Mouse (Mus musculus) MEL (cell line): ENCODE results near the gene Mdc1. TPM values are rescaled to one million over a fixed set of nuclear protein-coding genes. Genes with fewer than 3 reads are reported as not detected.

Experiments used
- DNase-seq: peaks from one replicate; pipeline ENCODE4 v3.0.0; 2011; ENCODE audit warnings: low read depth, low spot score
- H3K27ac ChIP-seq: 2 replicates; pipeline ENCODE4 v1.5.1; 2012; ENCODE audit warnings: low read depth, mild to moderate bottlenecking, control low read depth, low read length, moderate library complexity; ENCODE audit not compliant: control insufficient read depth
- H3K27me3 ChIP-seq, 2 experiments: fragments of 150-350 bp in 1 of 2; sonication (generic) in 1 of 2; 2 replicates each; pipeline ENCODE4 v1.6.1; 2012; ENCODE audit warnings: low read length in 2 of 2, mild to moderate bottlenecking in 2 of 2, improper control_type of control experiment in 1 of 2, moderate library complexity in 1 of 2; ENCODE audit not compliant: insufficient read depth in 2 of 2, control insufficient read depth in 1 of 2
- H3K36me3 ChIP-seq, 2 experiments: 2 replicates each; pipeline ENCODE4 v1.6.1; 2012 to 2014; ENCODE audit warnings: low read length in 2 of 2, improper control_type of control experiment in 1 of 2, inconsistent platforms in 1 of 2, mild to moderate bottlenecking in 1 of 2; ENCODE audit not compliant: insufficient read depth in 2 of 2, control insufficient read depth in 1 of 2
- H3K4me1 ChIP-seq, 2 experiments: fragments of 150-350 bp in 1 of 2; sonication (generic) in 1 of 2; 2 replicates each; pipeline ENCODE4 v1.6.1; 2012; ENCODE audit warnings: low read length in 2 of 2, improper control_type of control experiment in 1 of 2, mild to moderate bottlenecking in 1 of 2; ENCODE audit not compliant: insufficient read depth in 2 of 2, control insufficient read depth in 1 of 2
- H3K4me3 ChIP-seq, 2 experiments: fragments of 150-350 bp in 1 of 2; sonication (generic) in 1 of 2; 2 replicates each; pipeline ENCODE4 v1.5.1; 2012; ENCODE audit warnings: low read depth in 2 of 2, low read length in 2 of 2, mild to moderate bottlenecking in 2 of 2, moderate library complexity in 2 of 2, control low read depth in 1 of 2, improper control_type of control experiment in 1 of 2; ENCODE audit not compliant: control insufficient read depth in 1 of 2, insufficient read depth in 1 of 2
- H3K79me2 ChIP-seq: 2 replicates; pipeline ENCODE4 v1.6.1; 2012; ENCODE audit warnings: mild to moderate bottlenecking, low read length, moderate library complexity; ENCODE audit not compliant: control insufficient read depth, poor library complexity, insufficient read depth
- H3K9ac ChIP-seq: 2 replicates; pipeline ENCODE4 v1.6.1; 2012; ENCODE audit warnings: low read depth, mild to moderate bottlenecking, control low read depth, low read length, moderate library complexity; ENCODE audit not compliant: control insufficient read depth, poor library complexity, severe bottlenecking
- H3K9me3 ChIP-seq: fragments of 150-350 bp; sonication (generic); replicated peaks from 2 replicates; pipeline ENCODE4 v1.6.1; 2012; ENCODE audit warnings: mild to moderate bottlenecking, low read length, improper control_type of control experiment, moderate library complexity; ENCODE audit not compliant: insufficient read depth
- CHD1 ChIP-seq: IDR thresholded peaks from 2 replicates; pipeline ENCODE4 v1.6.1; 2012; ENCODE audit warnings: low read depth, mild to moderate bottlenecking, inconsistent platforms, low read length, improper control_type of control experiment
- E2F4 ChIP-seq: IDR thresholded peaks from 2 replicates; pipeline ENCODE4 v1.6.1; 2011; ENCODE audit warnings: low read depth, low read length, improper control_type of control experiment, borderline replicate concordance
- ETS1 ChIP-seq: IDR thresholded peaks from 2 replicates; pipeline ENCODE4 v1.6.1; 2012; ENCODE audit warnings: low read depth, mild to moderate bottlenecking, inconsistent platforms, low read length, improper control_type of control experiment, moderate library complexity
- GABPA ChIP-seq: IDR thresholded peaks from 2 replicates; pipeline ENCODE4 v1.6.1; 2012; ENCODE audit warnings: low read depth, mild to moderate bottlenecking, inconsistent platforms, low read length, improper control_type of control experiment, moderate library complexity
- GATA1 ChIP-seq: IDR thresholded peaks from 2 replicates; pipeline ENCODE4 v1.6.1; 2011; ENCODE audit warnings: low read depth, low read length, improper control_type of control experiment
- MXI1 ChIP-seq: IDR thresholded peaks from 2 replicates; pipeline ENCODE4 v1.6.1; 2011; ENCODE audit warnings: mild to moderate bottlenecking, low read depth, low read length, improper control_type of control experiment
- MYC ChIP-seq: IDR thresholded peaks from 2 replicates; pipeline ENCODE4 v1.6.1; 2011; ENCODE audit warnings: low read depth, mild to moderate bottlenecking, low read length, improper control_type of control experiment, moderate library complexity
- NELFE ChIP-seq: IDR thresholded peaks from 2 replicates; pipeline ENCODE4 v1.6.1; 2011; ENCODE audit warnings: low read depth, low read length, improper control_type of control experiment
- NRF1 ChIP-seq: IDR thresholded peaks from 2 replicates; pipeline ENCODE4 v1.6.1; 2014; ENCODE audit warnings: low read depth, mild to moderate bottlenecking, inconsistent platforms, low read length, improper control_type of control experiment, moderate library complexity; ENCODE audit not compliant: poor library complexity, insufficient read depth, severe bottlenecking
- POLR2A ChIP-seq, 2 experiments: IDR thresholded peaks; 2 replicates each; pipeline ENCODE4 v1.6.1; 2011 to 2012; ENCODE audit warnings: low read length in 2 of 2, mild to moderate bottlenecking in 2 of 2, control low read depth in 1 of 2, improper control_type of control experiment in 1 of 2, low read depth in 1 of 2, moderate library complexity in 1 of 2; ENCODE audit not compliant: control insufficient read depth in 1 of 2, insufficient read depth in 1 of 2, poor library complexity in 1 of 2
- POLR2AphosphoS5 ChIP-seq: IDR thresholded peaks from 2 replicates; pipeline ENCODE4 v1.6.1; 2012; ENCODE audit warnings: low read depth, borderline replicate concordance, mild to moderate bottlenecking, inconsistent platforms, low read length, moderate library complexity, mixed read lengths
- RCOR1 ChIP-seq: IDR thresholded peaks from 2 replicates; pipeline ENCODE4 v1.6.1; 2012; ENCODE audit warnings: low read depth, mild to moderate bottlenecking, inconsistent platforms, low read length, improper control_type of control experiment
- SIN3A ChIP-seq: IDR thresholded peaks from 2 replicates; pipeline ENCODE4 v1.6.1; 2012; ENCODE audit warnings: low read length, improper control_type of control experiment, inconsistent platforms
- SMC3 ChIP-seq: IDR thresholded peaks from 2 replicates; pipeline ENCODE4 v1.6.1; 2011; ENCODE audit warnings: low read depth, low read length, improper control_type of control experiment
- TAL1 ChIP-seq: IDR thresholded peaks from 2 replicates; pipeline ENCODE4 v1.6.1; 2012; ENCODE audit warnings: mild to moderate bottlenecking, inconsistent platforms, low read length, moderate library complexity, mixed read lengths
- TCF12 ChIP-seq: IDR thresholded peaks from 2 replicates; pipeline ENCODE4 v1.6.1; 2014; ENCODE audit warnings: low read depth, mild to moderate bottlenecking, inconsistent platforms, low read length, improper control_type of control experiment, moderate library complexity
- USF2 ChIP-seq, 2 experiments: IDR thresholded peaks; 2 replicates each; pipeline ENCODE4 v1.6.1; 2011 to 2012; ENCODE audit warnings: improper control_type of control experiment in 2 of 2, low read length in 2 of 2, borderline replicate concordance in 1 of 2, inconsistent platforms in 1 of 2, low read depth in 1 of 2, mild to moderate bottlenecking in 1 of 2; ENCODE audit not compliant: insufficient read depth in 1 of 2
- ZKSCAN1 ChIP-seq: IDR thresholded peaks from 2 replicates; pipeline ENCODE4 v1.6.1; 2012; ENCODE audit warnings: low read depth, mild to moderate bottlenecking, inconsistent platforms, low read length, improper control_type of control experiment, moderate library complexity
- ZMIZ1 ChIP-seq: IDR thresholded peaks from 2 replicates; pipeline ENCODE4 v1.6.1; 2012; ENCODE audit warnings: low read depth, mild to moderate bottlenecking, inconsistent platforms, low read length, improper control_type of control experiment, moderate library complexity
- ZNF384 ChIP-seq: IDR thresholded peaks from 2 replicates; pipeline ENCODE4 v1.6.1; 2012; ENCODE audit warnings: low read depth, mild to moderate bottlenecking, inconsistent platforms, low read length, improper control_type of control experiment
- polyA plus RNA-seq, 2 experiments: library from polyadenylated mRNA; stranded (reverse) in 1 of 2; unstranded in 1 of 2; fragments of >175 nt in 1 of 2; fragments of >200 nt in 1 of 2; gene quantifications; 2 replicates each; pipeline versions ENCODE4 v1.2.1 to v1.2.4; 2012; ENCODE audit warnings: low replicate concordance in 2 of 2, low read depth in 1 of 2; ENCODE audit not compliant: insufficient read length in 2 of 2, insufficient read depth in 1 of 2, missing spikeins in 1 of 2
- total RNA-seq: library from RNA; depleted of rRNA; stranded (reverse); fragments of 300-350 nt; gene quantifications from 2 replicates; pipeline ENCODE4 v1.2.3, GENCODE M21; 2012

The Mdc1 gene
- total and polyA plus RNA-seq, 3 experiments = 15.0 to 77.9 (median 46.6) TPM

- H3K9me3 ChIP-seq = no peaks in the 10 kb centered on the region
- TF ChIP-seq RCOR1 = no peak
- TF ChIP-seq CHD1 = no peak
- TF ChIP-seq POLR2AphosphoS5 = no peak
- TF ChIP-seq SIN3A = no peak
- no peak for TF ChIP-seq MYC
- TF ChIP-seq MXI1 = no peak
- TF ChIP-seq ZKSCAN1 = no peak
- no peak for TF ChIP-seq SMC3
- TF ChIP-seq POLR2A (IDR thresholded peaks at IDR 0.05; ENCODE audit: control insufficient read depth in 1 of 2, insufficient read depth in 1 of 2, low read depth in 1 of 2, low read length in 2 of 2, poor library complexity in 1 of 2) = no peak
- TF ChIP-seq GABPA = no peak
- TF ChIP-seq NRF1 = no peak
- TF ChIP-seq TAL1 = no peak
- no peak for TF ChIP-seq ZMIZ1
- no peak for TF ChIP-seq ZNF384
- TF ChIP-seq, all 39 proteins: peak for 0
- no peak overlapping the region for H3K4me3 ChIP-seq
- H3K9ac ChIP-seq = no peak overlapping the region
- no peaks in the 10 kb centered on the region for H3K79me2 ChIP-seq
- no peak overlapping the region for H3K27ac ChIP-seq
- DNase-seq = no peak
- H3K36me3 ChIP-seq = peaks cover 0 to 14% of the 10 kb centered on the region in 2 experiments; a peak in 2 of 4 replicates
- H3K4me1 ChIP-seq = peaks cover 7 to 16% of the 10 kb centered on the region in 2 experiments; a peak in 3 of 4 replicates
- no peaks in the 10 kb centered on the region for H3K27me3 ChIP-seq
Measured at GRCm38 (mm10) chr17:35800905-35801304, 40.4 kb upstream of the Mdc1 start.

GRCm38 (mm10) chr17:35803020-35803419 is 38.3 kb upstream of the Mdc1 start:
- H3K4me1 ChIP-seq = peaks cover 4 to 6% of the 10 kb centered on the region in 2 experiments; a peak in 3 of 4 replicates
- H3K9ac ChIP-seq = no peak overlapping the region

GRCm38 (mm10) chr17:35803858-35804399 is 37.4 kb upstream of the Mdc1 start:
- H3K4me1 ChIP-seq = peaks cover 5 to 8% of the 10 kb centered on the region in 2 experiments; a peak in 3 of 4 replicates
- DNase-seq = no peak
- no peak overlapping the region for H3K4me3 ChIP-seq

More at GRCm38 (mm10) chr17:35803020-35803419, 38.3 kb upstream of the Mdc1 start:
- no peak for TF ChIP-seq NELFE
- Histone ChIP-seq H3K79me2 (no peaks in the 10 kb centered on the region), H3K27me3 (no peaks in the 10 kb centered on the region), H3K9me3 (no peaks in the 10 kb centered on the region), H3K27ac (no peak overlapping the region), H3K36me3 (no peaks in the 10 kb centered on the region; a peak in 1 of 4 replicates), H3K4me3 (no peak overlapping the region)
- DNase-seq = no peak

More at GRCm38 (mm10) chr17:35803858-35804399, 37.4 kb upstream of the Mdc1 start:
- no peaks in the 10 kb centered on the region for H3K9me3 ChIP-seq
- TF ChIP-seq POLR2A (IDR thresholded peaks at IDR 0.05; ENCODE audit: control insufficient read depth in 1 of 2, insufficient read depth in 1 of 2, low read depth in 1 of 2, low read length in 2 of 2, poor library complexity in 1 of 2) = no peak
- TF ChIP-seq CHD1 = no peak
- no peak for TF ChIP-seq MXI1
- TF ChIP-seq E2F4 = no peak
- no peak for TF ChIP-seq SMC3
- no peak for TF ChIP-seq ZMIZ1
- no peak for TF ChIP-seq MYC
- no peak for TF ChIP-seq ETS1
- TF ChIP-seq NELFE = no peak
- TF ChIP-seq GABPA = no peak
- no peak for TF ChIP-seq POLR2AphosphoS5
- TF ChIP-seq GATA1 = no peak
- no peak for TF ChIP-seq USF2 (IDR thresholded peaks at IDR 0.05; ENCODE audit: borderline replicate concordance in 1 of 2, insufficient read depth in 1 of 2, low read depth in 1 of 2, low read length in 2 of 2)
- no peak for TF ChIP-seq TCF12
- no peak overlapping the region for H3K27ac ChIP-seq
- H3K9ac ChIP-seq = no peak overlapping the region
- H3K79me2 ChIP-seq = no peaks in the 10 kb centered on the region
- no peaks in the 10 kb centered on the region for H3K36me3 ChIP-seq
- no peaks in the 10 kb centered on the region for H3K27me3 ChIP-seq
